Mouse (Mus musculus): Measurements from ENCODE around the gene Patl1. TPM values are rescaled to one million over a fixed set of nuclear protein-coding genes. Genes with fewer than 3 reads are reported as not detected.

Gene Patl1
- polyA plus RNA-seq (2014; fragmentation: Illumina TruSeq; extraction: RNeasy Lipid Tissue Mini Kit (QIAGEN cat#74804); ENCODE audit: low read depth, low replicate concordance) = 13.0 TPM

DNA sequence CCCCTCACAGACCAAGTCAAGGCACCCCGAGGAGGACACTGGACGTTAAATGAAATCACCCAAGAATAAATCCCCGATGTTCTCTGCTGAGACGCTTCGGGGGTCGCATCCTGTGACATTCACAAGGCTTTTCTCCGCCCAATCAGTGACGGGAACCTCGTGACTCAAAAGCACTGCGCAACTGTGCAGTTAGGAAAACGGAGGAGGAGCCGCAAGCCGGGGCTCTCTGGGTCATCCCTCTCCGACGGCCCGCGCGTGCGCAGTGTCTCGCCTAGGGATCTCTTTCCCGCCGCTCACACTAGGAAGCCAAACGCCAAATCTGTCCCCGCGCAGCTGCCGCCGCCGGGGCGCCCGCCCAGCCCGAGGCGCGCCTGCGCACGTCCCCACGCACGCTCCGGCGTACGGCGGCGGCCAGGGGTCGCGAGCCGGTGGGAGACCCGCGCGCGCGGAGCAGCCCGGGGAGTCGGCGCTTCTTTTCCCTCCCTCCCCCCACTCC is at the start of gene Patl1:
Gene Patl1, plus strand, starts transcription at position 363 of the 496 bp plus-strand sequence.

DNA sequence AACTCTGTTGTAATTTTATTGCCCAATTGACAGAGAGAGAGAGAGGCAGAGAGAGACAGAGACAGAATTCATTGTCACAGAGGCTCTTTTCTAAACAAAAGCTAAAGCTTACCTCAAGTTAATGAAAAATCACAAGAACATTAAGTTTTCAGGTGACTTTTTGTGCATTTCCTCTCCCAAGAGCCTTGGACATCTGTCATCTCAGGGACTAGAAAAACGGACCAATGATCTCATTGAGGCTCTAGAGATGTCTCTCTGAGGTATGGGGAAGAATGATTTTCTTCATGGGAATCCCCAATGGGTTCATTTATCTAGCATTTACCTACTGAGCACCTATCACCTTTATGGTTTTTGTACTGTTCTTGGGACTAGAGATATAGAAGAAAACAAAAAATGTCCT is 37.2 kb upstream of the Patl1 start, which contains the start of gene Olfr1419:
Gene Olfr1419, minus strand, starts transcription at position 101 of the 400 bp plus-strand sequence.

DNA sequence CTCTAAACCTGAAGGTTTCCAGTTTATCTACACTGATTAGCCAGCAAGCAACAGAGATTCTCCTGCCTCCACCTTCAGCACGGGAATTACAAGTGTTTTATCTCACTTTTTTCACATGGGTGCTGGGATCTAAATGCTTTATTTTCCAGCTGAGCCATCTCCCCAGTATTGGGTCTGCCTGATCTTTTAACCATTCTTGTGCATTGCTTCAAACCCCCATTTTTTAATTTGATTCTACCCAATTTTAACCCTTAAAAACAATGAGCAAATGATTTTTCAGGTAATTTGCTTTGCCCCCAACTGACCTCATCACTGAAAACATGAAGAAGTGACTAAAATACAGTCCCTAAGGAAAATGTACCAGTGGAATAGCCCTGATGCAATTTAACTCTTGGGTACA is 25.9 kb upstream of the Patl1 start, which contains the start of gene Olfr1420:
Gene Olfr1420, plus strand, starts transcription at position 301 of the 400 bp plus-strand sequence.

DNA sequence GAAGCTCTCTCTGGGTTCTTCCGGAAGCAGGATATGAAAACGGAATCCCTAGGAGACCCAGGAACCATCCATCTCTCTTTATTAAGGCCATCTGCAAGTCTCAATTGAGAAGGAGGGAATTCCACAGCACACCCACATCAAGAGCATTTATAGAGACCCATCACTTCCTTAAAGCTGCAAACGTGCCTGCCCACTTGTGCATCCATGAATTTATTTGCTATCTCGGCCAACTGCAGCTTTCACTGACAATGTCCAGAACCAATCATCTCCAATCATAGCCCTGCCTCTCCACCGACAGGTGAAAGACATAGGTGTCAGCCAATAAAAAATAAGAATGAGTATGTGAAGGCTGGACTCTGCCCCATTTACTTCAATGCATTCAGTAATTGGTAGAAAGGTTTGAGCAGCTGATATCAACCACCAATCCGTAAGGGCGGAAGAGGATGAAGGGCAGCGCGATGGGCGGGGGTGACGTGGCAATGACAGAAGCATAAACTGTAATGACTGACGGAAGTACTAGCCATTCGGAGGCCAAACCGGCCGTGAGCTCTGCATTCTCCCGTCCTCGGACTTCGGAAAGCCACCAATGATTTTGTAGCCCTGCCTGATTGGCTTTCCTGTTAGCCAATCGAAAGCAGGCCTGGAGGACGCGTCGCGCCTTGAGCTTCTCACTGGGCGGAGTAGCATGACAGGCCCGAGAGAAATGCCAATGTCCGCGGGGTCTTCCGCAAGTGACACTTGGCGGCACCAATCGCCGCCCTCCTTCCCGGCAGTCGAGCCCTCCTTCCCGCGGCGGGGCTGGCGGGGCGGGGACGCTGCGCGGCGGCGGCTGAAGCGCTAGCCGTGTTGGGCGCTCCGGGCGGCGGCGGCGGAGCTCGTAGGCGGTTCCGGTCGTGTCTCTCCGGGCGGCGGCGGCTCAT is 53.1 kb downstream of the Patl1 start, which contains the start of gene Osbp:
Gene Osbp, plus strand, starts transcription at position 919 of the 920 bp plus-strand sequence.

Other genes starting within 250 kb of the Patl1 start
- not detected for gene Oosp1, start 221.2 kb upstream of the Patl1 start, polyA plus RNA-seq (2014; fragmentation: Illumina TruSeq; extraction: RNeasy Lipid Tissue Mini Kit (QIAGEN cat#74804); ENCODE audit: low read depth, low replicate concordance)
- not detected for gene Oosp3, start 215.3 kb upstream of the Patl1 start, polyA plus RNA-seq (2014; fragmentation: Illumina TruSeq; extraction: RNeasy Lipid Tissue Mini Kit (QIAGEN cat#74804); ENCODE audit: low read depth, low replicate concordance)
- gene Gif, start 164.8 kb upstream of the Patl1 start, polyA plus RNA-seq (2014; fragmentation: Illumina TruSeq; extraction: RNeasy Lipid Tissue Mini Kit (QIAGEN cat#74804); ENCODE audit: low read depth, low replicate concordance) = 0.62 TPM
- 31.1 TPM for gene Mrpl16, start 142.0 kb upstream of the Patl1 start, polyA plus RNA-seq (2014; fragmentation: Illumina TruSeq; extraction: RNeasy Lipid Tissue Mini Kit (QIAGEN cat#74804); ENCODE audit: low read depth, low replicate concordance)
- 1.3 TPM for gene Stx3, start 93.0 kb upstream of the Patl1 start, polyA plus RNA-seq (2014; fragmentation: Illumina TruSeq; extraction: RNeasy Lipid Tissue Mini Kit (QIAGEN cat#74804); ENCODE audit: low read depth, low replicate concordance)
- not detected for gene Olfr1417, start 73.2 kb upstream of the Patl1 start, polyA plus RNA-seq (2014; fragmentation: Illumina TruSeq; extraction: RNeasy Lipid Tissue Mini Kit (QIAGEN cat#74804); ENCODE audit: low read depth, low replicate concordance)
- not detected for gene Olfr1418, start 51.3 kb upstream of the Patl1 start, polyA plus RNA-seq (2014; fragmentation: Illumina TruSeq; extraction: RNeasy Lipid Tissue Mini Kit (QIAGEN cat#74804); ENCODE audit: low read depth, low replicate concordance)
- gene Olfr1419, start 37.3 kb upstream of the Patl1 start, polyA plus RNA-seq (2014; fragmentation: Illumina TruSeq; extraction: RNeasy Lipid Tissue Mini Kit (QIAGEN cat#74804); ENCODE audit: low read depth, low replicate concordance) = not detected
- gene Olfr1420, start 25.8 kb upstream of the Patl1 start, polyA plus RNA-seq (2014; fragmentation: Illumina TruSeq; extraction: RNeasy Lipid Tissue Mini Kit (QIAGEN cat#74804); ENCODE audit: low read depth, low replicate concordance) = not detected
- 30.9 TPM for gene Osbp, start 53.5 kb downstream of the Patl1 start, polyA plus RNA-seq (2014; fragmentation: Illumina TruSeq; extraction: RNeasy Lipid Tissue Mini Kit (QIAGEN cat#74804); ENCODE audit: low read depth, low replicate concordance)
- gene Olfr1423, start 128.9 kb downstream of the Patl1 start, polyA plus RNA-seq (2014; fragmentation: Illumina TruSeq; extraction: RNeasy Lipid Tissue Mini Kit (QIAGEN cat#74804); ENCODE audit: low read depth, low replicate concordance) = not detected
- gene Olfr1424, start 150.3 kb downstream of the Patl1 start, polyA plus RNA-seq (2014; fragmentation: Illumina TruSeq; extraction: RNeasy Lipid Tissue Mini Kit (QIAGEN cat#74804); ENCODE audit: low read depth, low replicate concordance) = 0.11 TPM
- gene Olfr1425, start 165.3 kb downstream of the Patl1 start, polyA plus RNA-seq (2014; fragmentation: Illumina TruSeq; extraction: RNeasy Lipid Tissue Mini Kit (QIAGEN cat#74804); ENCODE audit: low read depth, low replicate concordance) = not detected
- gene Olfr1426, start 179.6 kb downstream of the Patl1 start, polyA plus RNA-seq (2014; fragmentation: Illumina TruSeq; extraction: RNeasy Lipid Tissue Mini Kit (QIAGEN cat#74804); ENCODE audit: low read depth, low replicate concordance) = not detected
- not detected for gene Olfr1427, start 190.9 kb downstream of the Patl1 start, polyA plus RNA-seq (2014; fragmentation: Illumina TruSeq; extraction: RNeasy Lipid Tissue Mini Kit (QIAGEN cat#74804); ENCODE audit: low read depth, low replicate concordance)
- not detected for gene Olfr1428, start 203.5 kb downstream of the Patl1 start, polyA plus RNA-seq (2014; fragmentation: Illumina TruSeq; extraction: RNeasy Lipid Tissue Mini Kit (QIAGEN cat#74804); ENCODE audit: low read depth, low replicate concordance)
- 0.17 TPM for gene Olfr76, start 210.8 kb downstream of the Patl1 start, polyA plus RNA-seq (2014; fragmentation: Illumina TruSeq; extraction: RNeasy Lipid Tissue Mini Kit (QIAGEN cat#74804); ENCODE audit: low read depth, low replicate concordance)